Mouse (Mus musculus) thymus, adult 2 months (tissue): ENCODE data around the gene Paics. TPM values are rescaled to one million over a fixed set of nuclear protein-coding genes. Genes with fewer than 3 reads are reported as not detected.
A peak's percentile ranks its signal among the peaks of the same experiment; 100 is the strongest.
"Not testable (repeated sequence)": the region's sequence is repeated elsewhere in the genome, so short reads cannot be mapped to it uniquely, and the experiment has no call there.

Experiments used
- DNase-seq: peaks from one replicate; pipeline ENCODE4 v3.0.0; 2021
- H3K27ac ChIP-seq: fragments of 200-500 bp; 2 replicates; pipeline ENCODE4 v1.5.1; 2012; ENCODE audit warnings: low read length, control low read depth; ENCODE audit not compliant: control insufficient read depth, insufficient read depth
- H3K27me3 ChIP-seq: fragments of 200-500 bp; 2 replicates; pipeline ENCODE4 v1.6.1; 2012; ENCODE audit warnings: mild to moderate bottlenecking, low read length, moderate library complexity, mixed read lengths; ENCODE audit not compliant: control insufficient read depth, insufficient read depth
- H3K36me3 ChIP-seq: fragments of 200-500 bp; 2 replicates; pipeline ENCODE4 v1.6.1; 2012; ENCODE audit warnings: mild to moderate bottlenecking, low read length, moderate library complexity; ENCODE audit not compliant: control insufficient read depth, insufficient read depth
- H3K4me1 ChIP-seq: fragments of 200-500 bp; replicated peaks from 2 replicates; pipeline ENCODE4 v1.6.1; 2012; ENCODE audit warnings: low read length; ENCODE audit not compliant: control insufficient read depth, insufficient read depth
- H3K4me3 ChIP-seq: fragments of 200-500 bp; 2 replicates; pipeline ENCODE4 v1.5.1; 2012; ENCODE audit warnings: mild to moderate bottlenecking, low read length, control low read depth, moderate library complexity; ENCODE audit not compliant: control insufficient read depth, insufficient read depth
- CTCF ChIP-seq: fragments of 200-500 bp; IDR thresholded peaks from 2 replicates; pipeline ENCODE4 v1.5.1; 2012; ENCODE audit warnings: mild to moderate bottlenecking, control low read depth, low read length, moderate library complexity, borderline replicate concordance; ENCODE audit not compliant: control insufficient read depth, poor library complexity, insufficient read depth; ENCODE audit errors: extremely low read depth
- POLR2A ChIP-seq: fragments of 200-500 bp; IDR thresholded peaks from 2 replicates; pipeline ENCODE4 v1.6.1; 2012; ENCODE audit warnings: mild to moderate bottlenecking, low read length, control low read depth, moderate library complexity; ENCODE audit not compliant: control insufficient read depth, poor library complexity, insufficient read depth; ENCODE audit errors: extremely low read depth
- WGBS: fragments of 180-500 bp; shearing (Covaris S2); methylation state at CpG from one replicate; pipeline ENCODE4 v1.1.7; 2018; 5-methylcytosine and 5-hydroxymethylcytosine counted together
- polyA plus RNA-seq: library from polyadenylated mRNA; depleted of rRNA; stranded (reverse); fragments of >200 nt; gene quantifications from 2 replicates; pipeline ENCODE4 v1.2.3, GENCODE M21; 2012; rRNA removed

Gene Paics
- polyA plus RNA-seq: 70.4 and 75.9 TPM in 2 replicates

- Histone ChIP-seq H3K4me3 (peak within 1 kb of the TSS; percentile 95), H3K27ac (peak within 1 kb of the TSS; percentile 75), H3K27me3 (no peaks in the 10 kb centered on the region), H3K4me1 (peaks cover 4% of the 10 kb centered on the region; the same call in 1 of the 2 replicates), H3K36me3 (no peaks in the 10 kb centered on the region; the same call in 1 of the 2 replicates)
- WGBS: under 1% methylated on average over 81 of the region's 81 CpGs
- peak; percentile 86; the same call in 1 of the 2 replicates for TF ChIP-seq POLR2A
- TF ChIP-seq CTCF: no peak
- peak; percentile 99 for DNase-seq
Observed at GRCm38 (mm10) chr5:76951106-76952027, at the start of gene Paics, which contains the start of gene Ppat. TSS of gene Paics (plus strand) at chr5:76951307. TSS of gene Ppat (minus strand) at chr5:76951578.

GRCm38 (mm10) chr5:76902131-76902530, 49.0 kb upstream of the Paics start:
- 92% methylated on average over 4 of the region's 4 CpGs for WGBS
- Histone ChIP-seq H3K4me1 (0 out of 2 replicates have a peak, but pooled peaks cover 5% of the 10 kb centered on the region), H3K36me3 (no peaks in the 10 kb centered on the region), H3K4me3 (no peak overlapping the region), H3K27me3 (no peaks in the 10 kb centered on the region), H3K27ac (no peak overlapping the region)
- no peak for DNase-seq
- TF ChIP-seq CTCF (no peak), POLR2A (no peak)

DNA sequence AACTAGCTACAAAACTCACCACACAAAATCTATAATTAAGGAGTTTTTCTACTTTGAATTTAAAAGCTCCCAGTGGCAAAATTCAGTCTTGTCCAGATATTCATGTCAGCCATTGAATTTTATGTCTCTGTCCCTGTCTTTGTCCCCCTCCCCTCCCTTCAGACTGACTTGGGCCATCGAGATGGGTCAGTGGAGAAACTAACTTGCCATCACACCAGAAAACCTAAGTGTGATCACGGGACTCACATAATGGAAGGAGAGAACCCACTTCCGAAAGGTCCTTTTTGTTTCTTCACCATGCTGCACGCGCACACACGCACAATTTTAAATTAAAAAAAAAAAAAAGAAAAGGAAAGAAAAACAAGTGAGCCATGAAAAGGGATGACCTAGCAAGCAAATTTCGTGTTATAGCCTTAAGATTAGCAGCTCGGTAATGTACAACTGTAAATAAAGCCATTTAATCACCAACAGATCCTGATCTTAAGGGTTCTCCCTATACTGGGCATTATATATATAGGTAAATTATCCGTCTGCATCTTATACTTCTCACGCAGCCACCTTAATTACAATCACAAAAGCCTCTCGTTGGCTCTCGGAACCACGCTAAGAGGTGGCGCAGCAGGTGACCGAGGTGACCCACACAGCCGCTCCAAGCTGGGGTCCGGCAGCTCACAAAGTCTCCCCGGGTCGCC, 46.2 kb upstream of the Paics start:
- H3K27ac ChIP-seq: no peak overlapping the region
- peak overlapping the region; percentile 76 for H3K4me3 ChIP-seq
- WGBS: under 1% methylated on average over 19 of the region's 19 CpGs
- H3K4me1 ChIP-seq: 0 out of 2 replicates have a peak, but pooled peaks cover 5% of the 10 kb centered on the region
- DNase-seq: peak; percentile 4
- H3K36me3 ChIP-seq: no peaks in the 10 kb centered on the region
- no peaks in the 10 kb centered on the region for H3K27me3 ChIP-seq
- TF ChIP-seq POLR2A (no peak), CTCF (no peak)

DNA sequence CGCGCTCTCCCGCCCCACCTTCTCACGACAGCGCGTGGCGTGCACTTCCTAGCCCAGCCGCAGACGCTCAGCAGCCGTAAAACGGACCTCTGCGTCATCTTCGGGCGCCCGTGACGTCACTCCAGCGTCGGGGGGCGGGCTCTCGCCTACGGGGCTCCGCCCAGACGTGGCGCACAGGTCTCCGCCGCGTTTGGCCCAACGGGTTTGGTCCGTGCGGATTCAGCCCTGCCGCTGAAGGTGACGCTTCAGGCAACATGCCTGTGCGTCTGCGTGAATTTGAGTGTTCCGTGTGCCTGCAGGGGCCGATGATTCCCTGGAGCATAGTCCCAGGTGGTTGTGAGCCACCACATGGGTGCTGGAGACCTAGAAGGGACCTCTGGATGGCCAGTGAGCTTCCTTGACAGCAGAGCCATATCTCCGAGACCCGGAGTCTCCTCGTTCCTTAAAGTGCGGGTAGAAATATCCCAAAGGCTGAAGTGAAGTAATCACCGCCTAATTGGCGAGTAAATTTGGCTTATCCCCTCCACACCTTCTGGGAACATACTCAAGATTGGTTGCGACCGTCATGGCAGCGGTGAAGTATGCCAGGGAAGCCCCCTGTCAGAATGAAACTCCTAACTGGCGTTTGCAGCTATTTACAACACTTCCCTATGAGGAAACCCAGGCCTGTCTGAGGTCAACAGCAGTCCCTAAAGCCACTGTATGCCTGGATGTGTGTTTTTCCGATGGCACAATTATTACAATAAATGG, 45.5 kb upstream of the Paics start, which contains the start of gene Aasdh:
Gene Aasdh (minus strand): TSS at position 110 of the 750 bp plus-strand sequence.
- peak within 1 kb of the TSS; percentile 76 for H3K4me3 ChIP-seq
- peak within 1 kb of the TSS; percentile 24; the same call in 1 of the 2 replicates for H3K27ac ChIP-seq
- H3K27me3 ChIP-seq: no peaks in the 10 kb centered on the region
- no peaks in the 10 kb centered on the region for H3K36me3 ChIP-seq
- TF ChIP-seq POLR2A (peak; percentile 94), CTCF (peak; percentile 67; the same call in 1 of the 2 replicates)
- DNase-seq: peak; percentile 94
- WGBS: 1% methylated on average over 47 of the region's 47 CpGs
- 0 out of 2 replicates have a peak, but pooled peaks cover 5% of the 10 kb centered on the region for H3K4me1 ChIP-seq

GRCm38 (mm10) chr5:76906155-76906499, 45.0 kb upstream of the Paics start:
- no peak overlapping the region for H3K27ac ChIP-seq
- TF ChIP-seq CTCF (no peak), POLR2A (no peak)
- WGBS: 55% methylated on average over 3 of the region's 3 CpGs
- H3K4me3 ChIP-seq: no peak overlapping the region
- DNase-seq: no peak
- H3K4me1 ChIP-seq: 0 out of 2 replicates have a peak, but pooled peaks cover 5% of the 10 kb centered on the region
- H3K27me3 ChIP-seq: no peaks in the 10 kb centered on the region
- no peaks in the 10 kb centered on the region for H3K36me3 ChIP-seq

- 95% methylated on average over 3 of the region's 3 CpGs for WGBS
- Histone ChIP-seq H3K36me3 (peaks cover 13% of the 10 kb centered on the region; the same call in 1 of the 2 replicates), H3K27ac (no peak overlapping the region), H3K4me3 (no peak overlapping the region), H3K27me3 (no peaks in the 10 kb centered on the region), H3K4me1 (0 out of 2 replicates have a peak, but pooled peaks cover 2% of the 10 kb centered on the region)
- TF ChIP-seq POLR2A (no peak), CTCF (no peak)
- DNase-seq: no peak
Observed at GRCm38 (mm10) chr5:76910807-76911206, 40.3 kb upstream of the Paics start.

- H3K4me3 ChIP-seq, H3K27me3 ChIP-seq, H3K4me1 ChIP-seq, DNase-seq, H3K27ac ChIP-seq: not testable (repeated sequence)
- 97% methylated on average over 5 of the region's 5 CpGs for WGBS
- peaks cover 15% of the 10 kb centered on the region; the same call in 1 of the 2 replicates for H3K36me3 ChIP-seq
Observed at GRCm38 (mm10) chr5:76912522-76912921, 38.6 kb upstream of the Paics start.
